Mouse (Mus musculus): Measurements from ENCODE around the gene Gal3st3. TPM values are rescaled to one million over a fixed set of nuclear protein-coding genes. Genes with fewer than 3 reads are reported as not detected.
"Not testable (repeated sequence)": the region's sequence is repeated elsewhere in the genome, so short reads cannot be mapped to it uniquely, and the experiment has no call there.

Gene Gal3st3
- total RNA-seq, 2 experiments from 2014 or later = 21.9 to 22.4 TPM

GRCm38 (mm10) chr19:5306968-5307734 lies 9.0 kb downstream of the Gal3st3 start:
- peak in 1 of 2 experiments; percentile 14 for DNase-seq

- no peak for DNase-seq
Observed at GRCm38 (mm10) chr19:5309025-5309424, 10.9 kb downstream of the Gal3st3 start.

- DNase-seq = no peak
Observed at GRCm38 (mm10) chr19:5313189-5313588, 15.1 kb downstream of the Gal3st3 start.

DNA sequence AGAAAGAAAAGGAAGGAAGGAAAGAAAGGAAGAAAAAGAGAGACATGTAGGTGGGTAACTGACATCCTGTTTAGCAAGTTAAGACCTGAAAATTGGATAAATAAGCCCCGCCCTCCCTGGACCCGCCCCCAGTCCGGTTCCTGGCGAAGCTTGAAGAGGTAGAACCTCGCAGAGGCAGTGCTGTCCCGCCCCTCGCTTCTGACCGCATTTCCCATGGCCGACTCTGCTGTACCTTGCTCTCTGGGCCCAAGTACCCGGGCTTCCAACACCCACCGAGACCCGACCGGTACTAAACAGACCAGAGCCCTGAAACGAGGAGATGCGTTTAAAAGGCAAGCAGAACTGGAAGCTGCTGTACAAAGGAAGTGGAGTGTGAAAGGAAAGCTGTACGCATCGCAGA lies 25.7 kb downstream of the Gal3st3 start:
- no peak for DNase-seq

- no peak for DNase-seq
Observed at GRCm38 (mm10) chr19:5327970-5328369, 29.8 kb downstream of the Gal3st3 start.

DNA sequence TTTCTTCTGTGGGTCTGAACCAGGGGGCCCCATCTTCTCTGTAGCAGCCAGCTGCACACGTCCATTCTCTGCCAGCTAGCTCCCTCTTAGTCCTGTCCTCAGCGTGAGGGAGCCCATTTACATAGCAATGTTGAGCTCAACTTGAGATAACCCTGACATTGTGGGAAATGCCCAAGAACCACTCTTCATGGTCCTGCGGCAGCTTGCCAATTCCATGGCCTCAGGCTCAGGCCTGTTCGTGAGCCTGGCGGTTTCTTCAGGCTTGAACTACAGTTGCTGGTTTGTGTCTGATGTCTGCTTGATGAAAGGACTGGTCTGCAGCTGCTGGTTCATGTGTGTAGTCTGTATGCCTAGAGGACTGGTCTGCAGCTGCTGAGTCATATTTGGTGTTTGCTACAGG lies 36.6 kb downstream of the Gal3st3 start:
- no peak for DNase-seq

DNA sequence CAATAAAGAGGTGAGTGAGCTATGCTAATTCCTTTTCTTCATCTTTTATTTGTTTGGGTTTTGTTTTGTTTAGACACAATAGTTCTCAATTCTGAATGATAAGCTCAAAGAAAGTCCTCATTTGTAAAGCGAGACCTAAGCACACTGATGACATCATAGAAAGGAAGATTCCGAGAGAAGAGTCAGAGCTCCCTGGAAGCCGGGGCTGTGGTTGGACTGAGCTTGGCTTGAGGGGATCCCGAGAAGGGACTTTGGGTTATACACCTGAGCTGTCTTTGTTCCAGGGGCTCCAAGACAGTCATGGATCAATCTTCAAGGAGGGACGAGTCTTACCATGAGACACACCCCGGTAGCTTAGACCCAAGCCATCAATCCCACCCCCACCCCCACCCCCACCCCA lies 37.3 kb downstream of the Gal3st3 start, which contains the start of gene Catsper1:
Gene Catsper1 (plus strand): TSS at position 301 of the 400 bp plus-strand sequence.
- DNase-seq = no peak

DNA sequence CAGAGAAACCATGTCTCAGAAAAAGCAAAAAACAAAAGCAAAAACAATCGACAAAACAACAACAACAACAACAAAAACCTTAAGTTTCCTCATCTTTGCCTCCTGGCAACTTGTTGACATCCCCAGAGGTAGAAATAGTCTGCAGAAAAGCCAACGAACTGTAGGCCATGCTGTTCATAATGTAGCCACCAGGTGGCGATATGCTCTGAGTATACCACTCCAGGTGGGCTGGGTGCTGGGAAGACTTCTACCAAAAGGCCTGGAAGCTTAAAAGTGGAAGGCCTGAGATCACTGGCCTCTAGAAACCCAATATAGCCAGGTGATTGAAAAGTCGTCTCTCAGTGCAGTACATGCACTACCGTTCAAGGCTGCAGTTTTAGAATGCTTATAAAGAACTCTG lies 39.8 kb downstream of the Gal3st3 start:
- peak; percentile 79 to 89 for DNase-seq

DNA sequence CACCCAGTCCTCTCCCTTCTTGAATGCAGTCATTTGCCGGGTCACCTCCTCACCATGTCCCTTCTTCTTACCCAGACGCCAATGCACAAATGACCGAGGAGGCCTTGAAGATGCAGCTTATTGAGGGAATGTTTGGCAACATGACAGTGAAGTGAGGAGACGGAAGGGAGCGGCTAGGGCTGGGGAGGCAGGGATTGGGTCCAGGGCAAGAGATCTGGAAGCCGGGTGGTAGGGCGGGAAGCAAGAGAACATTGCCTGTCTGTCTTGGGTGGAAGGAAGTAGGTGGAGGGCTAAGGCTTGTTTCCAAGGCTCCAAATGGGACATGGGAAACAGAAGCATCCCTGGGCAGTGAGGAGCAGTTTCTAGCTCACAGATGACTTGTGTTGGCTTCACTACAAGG lies 43.2 kb downstream of the Gal3st3 start:
- DNase-seq = peak; percentile 53 to 82

DNA sequence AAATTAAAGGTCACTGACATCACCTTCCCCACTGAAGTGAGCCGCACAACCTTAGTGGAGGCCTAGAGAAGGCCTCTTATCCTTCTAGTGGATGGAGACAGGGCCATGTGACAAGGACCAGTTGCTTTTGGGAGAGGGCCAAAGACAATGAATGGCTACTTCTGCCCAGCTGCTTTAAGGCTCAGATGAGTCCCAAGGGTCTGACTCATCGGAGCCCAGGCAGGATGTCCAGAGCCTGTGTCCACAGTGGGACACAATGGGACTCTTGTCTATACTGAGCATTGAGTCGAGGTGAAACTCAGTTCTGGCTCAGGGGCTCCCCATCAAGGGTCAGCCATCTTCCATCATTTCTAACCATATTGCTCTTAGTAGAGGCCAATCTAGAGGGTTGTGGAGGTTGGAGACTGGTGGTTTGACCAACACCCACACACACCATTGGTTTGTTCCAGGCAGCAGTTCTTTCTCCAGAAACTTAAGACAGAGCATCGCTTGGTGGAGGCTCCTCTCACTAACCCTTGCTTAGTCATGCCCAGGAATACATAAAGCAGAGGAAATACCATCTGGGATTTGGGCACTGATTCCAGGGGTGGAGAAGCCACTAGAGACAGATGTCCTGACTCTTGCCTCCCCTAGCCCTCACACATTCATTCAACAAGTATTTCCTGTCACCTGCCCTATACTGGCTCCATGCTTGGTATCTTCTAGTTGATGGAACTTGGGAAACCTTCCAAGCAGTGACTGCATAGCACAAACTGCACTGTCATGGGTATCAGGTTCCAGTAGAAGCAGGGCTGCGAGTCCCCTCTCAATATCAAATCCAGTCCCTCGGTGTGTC lies 47.4 kb downstream of the Gal3st3 start:
- DNase-seq = peak; percentile 69 to 87

GRCm38 (mm10) chr19:5348064-5348463 lies 49.9 kb downstream of the Gal3st3 start:
- no peak for DNase-seq

GRCm38 (mm10) chr19:5348526-5349501 lies 50.7 kb downstream of the Gal3st3 start:
- DNase-seq = peak in 1 of 2 experiments; percentile 66

- DNase-seq = not testable (repeated sequence)
Observed at GRCm38 (mm10) chr19:5349502-5349873, 51.4 kb downstream of the Gal3st3 start, which contains the start of gene Cst6. Gene Cst6, minus strand, starts transcription at chr19:5349574.

- DNase-seq = no peak
Observed at GRCm38 (mm10) chr19:5353609-5354008, 55.5 kb downstream of the Gal3st3 start.

DNA sequence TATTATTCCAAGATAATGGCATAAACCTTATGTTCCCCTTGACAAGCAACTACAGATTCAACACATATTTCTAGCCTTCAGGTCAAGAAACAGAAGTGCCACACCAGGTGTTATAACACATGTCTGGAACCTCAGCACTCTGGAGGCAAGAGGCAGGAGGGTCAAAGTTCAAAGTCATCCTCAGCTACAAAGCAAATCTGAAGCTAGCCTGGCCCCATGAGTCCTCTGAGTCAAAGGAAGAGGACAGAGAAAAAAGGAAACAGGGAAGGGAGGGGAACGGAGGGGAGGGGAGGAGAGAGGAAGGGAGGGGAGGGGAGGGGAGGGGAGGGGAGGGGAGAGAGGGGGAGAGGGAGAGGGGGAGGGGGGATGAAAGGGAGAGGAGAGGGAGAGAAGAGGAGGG lies 57.9 kb downstream of the Gal3st3 start:
- no peak for DNase-seq

Other genes with a start within 250 kb of the Gal3st3 start
- 1 to 10 TPM; 1.9 to 2.4 TPM for gene Rin1, start 247.8 kb upstream of the Gal3st3 start, total RNA-seq (2021)
- gene Cd248, start 230.3 kb upstream of the Gal3st3 start, total RNA-seq (2021) = 1 to 10 TPM; 6.9 to 7.4 TPM
- 1 to 10 TPM; 1.6 to 2.3 TPM for gene Tmem151a, start 212.8 kb upstream of the Gal3st3 start, total RNA-seq (2021)
- 100 to 1,000 TPM in 1 of 2 experiments, 10 to 100 TPM in 1; 97.6 to 104 TPM for gene Yif1a, start 209.8 kb upstream of the Gal3st3 start, total RNA-seq (2021)
- gene Cnih2, start 199.8 kb upstream of the Gal3st3 start, total RNA-seq (2021) = under 1 TPM in 1 of 2 experiments, not detected in 1; 0.31 TPM
- gene Rab1b, start 191.3 kb upstream of the Gal3st3 start, total RNA-seq (2021) = 100 to 1,000 TPM; 190 to 204 TPM
- 10 to 100 TPM; 48.9 to 54.0 TPM for gene Klc2, start 179.8 kb upstream of the Gal3st3 start, total RNA-seq (2021)
- gene Pacs1, start 25.2 kb upstream of the Gal3st3 start, total RNA-seq (2021) = 10 to 100 TPM; 21.8 to 22.7 TPM
- gene Sf3b2, start 2.9 kb upstream of the Gal3st3 start, total RNA-seq (2021) = 100 to 1,000 TPM; 118 to 119 TPM
- not detected for gene Catsper1, start 37.4 kb downstream of the Gal3st3 start, total RNA-seq (2021)
- gene Cst6, start 51.2 kb downstream of the Gal3st3 start, total RNA-seq (2021) = 10 to 100 TPM; 17.3 to 21.4 TPM
- gene Eif1ad, start 68.4 kb downstream of the Gal3st3 start, total RNA-seq (2021) = 10 to 100 TPM; 18.8 to 19.7 TPM
- gene Banf1, start 68.8 kb downstream of the Gal3st3 start, total RNA-seq (2021) = 100 to 1,000 TPM; 121 to 125 TPM
- gene Sart1, start 90.4 kb downstream of the Gal3st3 start, total RNA-seq (2021) = 10 to 100 TPM; 47.8 to 48.1 TPM
- under 1 TPM in 1 of 2 experiments, not detected in 1; 0.59 TPM for gene Tsga10ip, start 104.2 kb downstream of the Gal3st3 start, total RNA-seq (2021)
- gene Drap1, start 126.6 kb downstream of the Gal3st3 start, total RNA-seq (2021) = 100 to 1,000 TPM; 301 to 320 TPM
- 10 to 100 TPM; 32.1 to 38.3 TPM for gene AI837181, start 126.8 kb downstream of the Gal3st3 start, total RNA-seq (2021)
- not detected for gene Fosl1, start 149.2 kb downstream of the Gal3st3 start, total RNA-seq (2021)
- 1 to 10 TPM; 6.0 to 6.7 TPM for gene Ccdc85b, start 159.6 kb downstream of the Gal3st3 start, total RNA-seq (2021)
- 10 to 100 TPM; 50.9 to 54.3 TPM for gene Fibp, start 162.3 kb downstream of the Gal3st3 start, total RNA-seq (2021)
- gene Ctsw, start 170.2 kb downstream of the Gal3st3 start, total RNA-seq (2021) = 1 to 10 TPM in 1 of 2 experiments, under 1 TPM in 1; 0.25 to 1.5 TPM
- 1 to 10 TPM; 7.2 to 7.9 TPM for gene Efemp2, start 175.6 kb downstream of the Gal3st3 start, total RNA-seq (2021)
- gene Mus81, start 190.1 kb downstream of the Gal3st3 start, total RNA-seq (2021) = 10 to 100 TPM; 16.9 to 24.2 TPM
- 100 to 1,000 TPM; 184 to 211 TPM for gene Cfl1, start 192.1 kb downstream of the Gal3st3 start, total RNA-seq (2021)
- under 1 TPM; 0.35 to 0.57 TPM for gene 1700020D05Rik, start 205.5 kb downstream of the Gal3st3 start, total RNA-seq (2021)
- gene Snx32, start 212.2 kb downstream of the Gal3st3 start, total RNA-seq (2021) = 1 to 10 TPM; 4.2 to 4.3 TPM